Mouse (Mus musculus): ENCODE results near the gene Vps37b.

GRCm38 (mm10) chr5:124006082-124006873 lies 25.8 kb downstream of the Vps37b start:
- no peak for TF ChIP-seq CTCF (IDR thresholded peaks at IDR 0.05; ENCODE audit: low read depth)
- no peak for TF ChIP-seq EP300 (IDR thresholded peaks at IDR 0.05; ENCODE audit: low read depth)
